Mouse (Mus musculus): ENCODE results near the gene Dmrt2. TPM values are rescaled to one million over a fixed set of nuclear protein-coding genes. Genes with fewer than 3 reads are reported as not detected.

The Dmrt2 gene
- total and polyA plus RNA-seq, 3 experiments: not detected

DNA sequence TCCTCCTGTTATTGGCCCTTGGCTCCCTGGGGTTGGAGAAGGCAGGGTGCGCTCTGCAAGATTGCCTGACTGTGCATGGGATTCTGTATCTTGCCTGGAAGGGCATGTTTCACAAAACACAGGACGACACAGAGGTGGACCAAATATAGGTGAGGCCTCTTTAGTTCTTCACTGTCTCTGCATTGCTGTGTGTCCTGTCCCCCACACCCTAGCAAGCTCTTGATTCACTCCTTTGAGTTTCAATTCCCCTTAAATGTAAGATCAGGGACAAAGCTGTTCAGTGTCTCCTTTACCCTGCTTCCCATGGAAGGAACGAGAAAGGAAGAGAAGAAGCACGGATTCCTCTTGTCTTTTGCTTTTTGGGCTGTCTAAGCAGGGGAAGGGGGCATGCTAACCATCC lies 4.4 kb upstream of the Dmrt2 start:
- TF ChIP-seq CTCF (IDR thresholded peaks at IDR 0.05; ENCODE audit: low read depth, low read length) (no peak), POLR2AphosphoS5 (IDR thresholded peaks at IDR 0.05; ENCODE audit: insufficient replicate concordance, low read depth, low read length) (no peak), GATA1 (IDR thresholded peaks at IDR 0.05; ENCODE audit: borderline replicate concordance, low read length) (no peak), GATA2 (IDR thresholded peaks at IDR 0.05; ENCODE audit: borderline replicate concordance, low read depth, low read length) (no peak), TAL1 (conservative IDR thresholded peaks at IDR 0.05; ENCODE audit: low read depth, low read length) (no peak)
- H3K4me3 ChIP-seq (ENCODE audit: low read depth, low read length): no peak overlapping the region
- DNase-seq (ENCODE audit: low spot score) (no peak), ATAC-seq (ENCODE audit: extremely low read depth, insufficient number of reproducible peaks, low FRiP score, poor library complexity, severe bottlenecking) (no peak)
- no peaks in the 10 kb centered on the region for H3K4me1 ChIP-seq (ENCODE audit: insufficient read depth, low read depth, low read length)
- no peaks in the 10 kb centered on the region for H3K27me3 ChIP-seq (ENCODE audit: insufficient read depth, low read length)
- peaks cover 55% of the 10 kb centered on the region for H3K9me3 ChIP-seq (replicated peaks)
- H3K36me3 ChIP-seq (replicated peaks): no peaks in the 10 kb centered on the region

GRCm38 (mm10) chr19:25669593-25670248 lies 2.5 kb upstream of the Dmrt2 start:
- Histone ChIP-seq H3K4me3 (ENCODE audit: low read depth, low read length) (no peak overlapping the region), H3K4me1 (ENCODE audit: insufficient read depth, low read depth, low read length) (no peaks in the 10 kb centered on the region), H3K27me3 (ENCODE audit: insufficient read depth, low read length) (no peaks in the 10 kb centered on the region), H3K36me3 (replicated peaks) (no peaks in the 10 kb centered on the region), H3K9me3 (replicated peaks) (peaks cover 65% of the 10 kb centered on the region)
- TF ChIP-seq GATA1 (IDR thresholded peaks at IDR 0.05; ENCODE audit: borderline replicate concordance, low read length) (no peak), POLR2AphosphoS5 (IDR thresholded peaks at IDR 0.05; ENCODE audit: insufficient replicate concordance, low read depth, low read length) (no peak), GATA2 (IDR thresholded peaks at IDR 0.05; ENCODE audit: borderline replicate concordance, low read depth, low read length) (no peak), CTCF (IDR thresholded peaks at IDR 0.05; ENCODE audit: low read depth, low read length) (no peak), TAL1 (conservative IDR thresholded peaks at IDR 0.05; ENCODE audit: low read depth, low read length) (no peak)
- DNase-seq (ENCODE audit: low spot score) (no peak), ATAC-seq (ENCODE audit: extremely low read depth, insufficient number of reproducible peaks, low FRiP score, poor library complexity, severe bottlenecking) (no peak)

DNA sequence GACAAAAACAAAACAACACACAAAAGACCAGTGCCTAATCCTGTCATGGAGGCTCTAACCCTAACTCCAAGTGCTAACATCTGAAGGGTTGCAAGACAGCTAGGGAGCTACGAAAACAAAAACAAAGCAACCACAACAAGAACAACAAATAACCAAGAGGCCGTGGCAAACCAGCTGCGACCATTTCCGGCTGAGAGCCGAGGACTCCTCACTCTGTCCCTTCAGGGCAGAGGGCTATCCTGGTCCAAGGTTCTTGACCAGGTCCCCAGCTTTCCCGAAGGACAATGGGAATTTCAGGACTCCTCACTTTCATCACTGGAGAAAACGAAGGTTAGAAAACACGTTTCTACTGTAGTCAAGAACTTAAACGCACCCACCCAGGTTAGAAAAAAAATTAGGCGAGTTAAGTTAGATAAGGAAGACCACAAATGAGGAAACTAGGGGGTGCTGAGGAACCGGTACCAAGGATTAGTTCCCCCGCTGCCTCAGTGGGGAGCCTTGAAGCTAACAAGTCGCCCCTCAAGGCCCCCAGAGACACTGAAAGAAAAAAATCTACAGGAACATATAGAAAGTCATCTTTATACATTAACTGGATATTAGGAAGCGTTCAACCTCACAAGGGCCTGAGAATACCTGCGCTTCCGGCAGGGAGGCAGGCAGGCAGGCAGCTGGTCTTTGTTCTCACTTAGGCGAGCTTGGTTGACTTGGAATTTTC lies 1.5 kb upstream of the Dmrt2 start:
- H3K36me3 ChIP-seq (replicated peaks): no peaks in the 10 kb centered on the region
- H3K4me3 ChIP-seq (ENCODE audit: low read depth, low read length): no peak overlapping the region
- peaks cover 60% of the 10 kb centered on the region for H3K9me3 ChIP-seq (replicated peaks)
- no peaks in the 10 kb centered on the region for H3K27me3 ChIP-seq (ENCODE audit: insufficient read depth, low read length)
- ATAC-seq (ENCODE audit: extremely low read depth, insufficient number of reproducible peaks, low FRiP score, poor library complexity, severe bottlenecking) (no peak), DNase-seq (ENCODE audit: low spot score) (no peak)
- no peaks in the 10 kb centered on the region for H3K4me1 ChIP-seq (ENCODE audit: insufficient read depth, low read depth, low read length)
- no peak for TF ChIP-seq GATA1 (IDR thresholded peaks at IDR 0.05; ENCODE audit: borderline replicate concordance, low read length)
- TF ChIP-seq TAL1 (conservative IDR thresholded peaks at IDR 0.05; ENCODE audit: low read depth, low read length): no peak
- no peak for TF ChIP-seq CTCF (IDR thresholded peaks at IDR 0.05; ENCODE audit: low read depth, low read length)
- no peak for TF ChIP-seq GATA2 (IDR thresholded peaks at IDR 0.05; ENCODE audit: borderline replicate concordance, low read depth, low read length)
- TF ChIP-seq POLR2AphosphoS5 (IDR thresholded peaks at IDR 0.05; ENCODE audit: insufficient replicate concordance, low read depth, low read length): no peak

DNA sequence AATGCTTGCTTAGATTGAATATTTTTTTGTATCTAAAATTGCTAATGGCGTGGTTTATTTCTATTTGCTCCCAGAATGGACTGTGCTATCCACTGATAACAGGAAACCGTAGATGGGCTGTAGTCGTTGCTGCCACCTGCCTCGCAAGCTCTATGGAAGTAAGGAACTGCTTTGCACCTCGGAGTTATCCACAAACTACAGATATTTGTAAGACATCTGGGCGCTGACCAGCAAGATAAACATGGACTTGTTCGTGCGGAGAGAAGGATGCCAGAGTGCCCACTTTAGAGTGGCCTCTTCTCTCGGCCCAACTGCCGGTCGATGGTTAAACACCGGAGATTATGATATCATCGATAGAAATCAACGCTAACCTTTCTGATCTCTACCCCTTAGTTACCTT lies 530 bp upstream of the Dmrt2 start:
- DNase-seq (ENCODE audit: low spot score) (no peak), ATAC-seq (ENCODE audit: extremely low read depth, insufficient number of reproducible peaks, low FRiP score, poor library complexity, severe bottlenecking) (no peak)
- no peak overlapping the region for H3K4me3 ChIP-seq (ENCODE audit: low read depth, low read length)
- H3K9me3 ChIP-seq (replicated peaks): peaks cover 54% of the 10 kb centered on the region
- TF ChIP-seq GATA2 (IDR thresholded peaks at IDR 0.05; ENCODE audit: borderline replicate concordance, low read depth, low read length): no peak
- TF ChIP-seq CTCF (IDR thresholded peaks at IDR 0.05; ENCODE audit: low read depth, low read length): no peak
- no peak for TF ChIP-seq GATA1 (IDR thresholded peaks at IDR 0.05; ENCODE audit: borderline replicate concordance, low read length)
- no peak for TF ChIP-seq TAL1 (conservative IDR thresholded peaks at IDR 0.05; ENCODE audit: low read depth, low read length)
- TF ChIP-seq POLR2AphosphoS5 (IDR thresholded peaks at IDR 0.05; ENCODE audit: insufficient replicate concordance, low read depth, low read length): no peak
- H3K36me3 ChIP-seq (replicated peaks): no peaks in the 10 kb centered on the region
- no peaks in the 10 kb centered on the region for H3K4me1 ChIP-seq (ENCODE audit: insufficient read depth, low read depth, low read length)
- no peaks in the 10 kb centered on the region for H3K27me3 ChIP-seq (ENCODE audit: insufficient read depth, low read length)

DNA sequence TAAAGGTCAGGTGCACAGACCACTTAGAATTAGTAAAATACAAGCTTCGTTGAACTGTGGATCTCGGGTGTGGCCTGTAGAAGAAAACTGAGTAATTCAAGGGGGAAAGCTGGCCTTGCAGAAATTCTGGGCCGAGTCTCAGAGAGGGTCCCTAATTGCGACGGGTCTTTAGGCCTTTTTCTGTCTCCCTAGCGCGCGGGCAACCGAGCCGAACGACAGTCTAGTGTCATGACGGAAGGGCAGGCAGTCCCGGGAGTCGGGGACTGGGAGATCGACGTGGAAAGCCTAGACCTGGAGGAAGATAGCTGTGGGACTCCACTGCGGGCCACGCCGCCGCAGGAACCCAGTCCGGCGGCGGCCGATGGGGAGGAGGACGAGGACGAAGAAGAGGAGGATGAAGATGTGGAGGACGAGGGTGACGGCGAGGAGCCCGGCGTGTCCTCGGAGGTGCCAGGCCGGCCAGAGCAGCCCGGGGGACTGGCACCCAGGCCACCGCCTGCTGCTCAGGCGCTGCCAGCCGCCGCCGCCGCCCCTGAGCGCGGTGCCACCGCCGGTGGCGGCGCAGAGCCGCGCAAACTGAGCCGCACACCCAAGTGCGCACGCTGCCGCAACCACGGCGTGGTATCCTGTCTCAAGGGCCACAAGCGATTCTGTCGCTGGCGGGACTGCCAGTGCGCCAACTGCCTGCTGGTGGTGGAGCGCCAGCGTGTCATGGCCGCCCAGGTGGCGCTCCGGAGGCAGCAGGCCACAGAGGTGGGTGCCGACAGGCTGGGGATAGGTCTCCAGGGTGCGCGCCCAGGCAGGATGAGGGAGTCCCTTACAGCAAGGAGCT lies 1.2 kb downstream of the Dmrt2 start:
- TF ChIP-seq CTCF (IDR thresholded peaks at IDR 0.05; ENCODE audit: low read depth, low read length) (no peak), TAL1 (conservative IDR thresholded peaks at IDR 0.05; ENCODE audit: low read depth, low read length) (no peak), GATA2 (IDR thresholded peaks at IDR 0.05; ENCODE audit: borderline replicate concordance, low read depth, low read length) (no peak), POLR2AphosphoS5 (IDR thresholded peaks at IDR 0.05; ENCODE audit: insufficient replicate concordance, low read depth, low read length) (no peak)
- Histone ChIP-seq H3K4me1 (ENCODE audit: insufficient read depth, low read depth, low read length) (no peaks in the 10 kb centered on the region), H3K9me3 (replicated peaks) (peaks cover 51% of the 10 kb centered on the region), H3K36me3 (replicated peaks) (no peaks in the 10 kb centered on the region), H3K4me3 (ENCODE audit: low read depth, low read length) (peak overlapping the region; percentile 30; the same call in 1 of the 2 replicates), H3K27me3 (ENCODE audit: insufficient read depth, low read length) (no peaks in the 10 kb centered on the region)
- no peak for ATAC-seq (ENCODE audit: extremely low read depth, insufficient number of reproducible peaks, low FRiP score, poor library complexity, severe bottlenecking)
- no peak for DNase-seq (ENCODE audit: low spot score)

DNA sequence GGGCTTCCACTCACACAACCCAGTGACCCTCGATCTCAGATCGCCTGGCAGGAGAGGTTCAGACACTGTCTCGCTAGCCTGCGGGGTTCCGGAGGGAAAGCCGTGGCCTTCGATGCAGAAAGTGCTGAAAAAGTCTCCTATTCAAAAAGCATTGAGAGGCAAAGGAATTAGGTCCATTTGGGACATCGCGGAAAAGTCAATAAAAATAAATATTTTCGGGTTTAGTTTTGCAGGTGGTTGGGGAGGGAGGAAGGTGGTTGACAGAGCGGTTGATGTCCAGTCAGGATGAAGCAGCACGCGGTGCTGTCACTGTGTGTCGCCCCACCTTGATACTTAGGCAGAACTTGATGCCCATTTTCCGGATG lies 1.8 kb downstream of the Dmrt2 start:
- Histone ChIP-seq H3K27me3 (ENCODE audit: insufficient read depth, low read length) (no peaks in the 10 kb centered on the region), H3K4me1 (ENCODE audit: insufficient read depth, low read depth, low read length) (no peaks in the 10 kb centered on the region), H3K4me3 (ENCODE audit: low read depth, low read length) (peak overlapping the region; percentile 30; the same call in 1 of the 2 replicates), H3K9me3 (replicated peaks) (peaks cover 50% of the 10 kb centered on the region), H3K36me3 (replicated peaks) (no peaks in the 10 kb centered on the region)
- TF ChIP-seq GATA2 (IDR thresholded peaks at IDR 0.05; ENCODE audit: borderline replicate concordance, low read depth, low read length) (no peak), POLR2AphosphoS5 (IDR thresholded peaks at IDR 0.05; ENCODE audit: insufficient replicate concordance, low read depth, low read length) (no peak), GATA1 (IDR thresholded peaks at IDR 0.05; ENCODE audit: borderline replicate concordance, low read length) (no peak), CTCF (IDR thresholded peaks at IDR 0.05; ENCODE audit: low read depth, low read length) (no peak), TAL1 (conservative IDR thresholded peaks at IDR 0.05; ENCODE audit: low read depth, low read length) (no peak)
- DNase-seq (ENCODE audit: low spot score) (no peak), ATAC-seq (ENCODE audit: extremely low read depth, insufficient number of reproducible peaks, low FRiP score, poor library complexity, severe bottlenecking) (no peak)
